Mouse (Mus musculus): ENCODE data around the gene Amy2a4. TPM values are rescaled to one million over a fixed set of nuclear protein-coding genes. Genes with fewer than 3 reads are reported as not detected.
"Not testable (repeated sequence)": the region's sequence is repeated elsewhere in the genome, so short reads cannot be mapped to it uniquely, and the experiment has no call there.

Amy2a4 gene
- not detected in 2 replicates for total RNA-seq (2014; fragmentation: Nextera tagmentation)
- total RNA-seq (2017) = not detected in 2 replicates

- not testable (repeated sequence) for ATAC-seq (replicated peaks; ENCODE audit: low FRiP score, low TSS enrichment, poor library complexity, severe bottlenecking)
Observed at GRCm38 (mm10) chr3:113291349-113291748, at the start of gene Amy2a4. TSS of gene Amy2a4 (minus strand) at chr3:113291449.

GRCm38 (mm10) chr3:113323952-113324351 lies 32.7 kb upstream of the Amy2a4 start, which contains the start of gene Amy2a3:
TSS of gene Amy2a3 (minus strand) at chr3:113324052.
- ATAC-seq (replicated peaks; ENCODE audit: low FRiP score, low TSS enrichment, poor library complexity, severe bottlenecking) = not testable (repeated sequence)

DNA sequence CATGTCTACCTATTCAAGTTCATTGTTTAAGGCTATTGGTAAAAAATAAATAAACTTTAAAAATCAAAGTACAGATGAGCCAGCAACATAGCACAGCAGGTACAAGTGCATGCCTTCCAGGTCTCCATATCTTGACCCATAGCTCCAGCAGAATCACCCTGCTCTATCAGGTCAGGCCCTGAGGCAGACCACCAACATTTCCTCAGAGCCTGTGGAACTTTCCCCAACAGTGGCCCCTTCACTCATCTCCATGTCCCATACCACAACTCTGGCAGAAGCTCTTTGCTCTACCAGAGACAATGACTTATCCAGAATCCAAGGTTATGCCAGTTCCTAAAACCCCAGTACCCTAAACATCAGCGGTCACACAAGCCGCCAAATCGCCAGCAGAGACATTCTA lies 21.7 kb upstream of the Amy2a4 start:
- not testable (repeated sequence) for ATAC-seq (replicated peaks; ENCODE audit: low FRiP score, low TSS enrichment, poor library complexity, severe bottlenecking)

DNA sequence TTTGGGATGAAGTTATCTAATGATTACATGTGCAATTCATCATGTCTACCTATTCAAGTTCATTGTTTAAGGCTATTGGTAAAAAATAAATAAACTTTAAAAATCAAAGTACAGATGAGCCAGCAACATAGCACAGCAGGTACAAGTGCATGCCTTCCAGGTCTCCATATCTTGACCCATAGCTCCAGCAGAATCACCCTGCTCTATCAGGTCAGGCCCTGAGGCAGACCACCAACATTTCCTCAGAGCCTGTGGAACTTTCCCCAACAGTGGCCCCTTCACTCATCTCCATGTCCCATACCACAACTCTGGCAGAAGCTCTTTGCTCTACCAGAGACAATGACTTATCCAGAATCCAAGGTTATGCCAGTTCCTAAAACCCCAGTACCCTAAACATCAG lies 11.0 kb downstream of the Amy2a4 start:
- not testable (repeated sequence) for ATAC-seq (replicated peaks; ENCODE audit: low FRiP score, low TSS enrichment, poor library complexity, severe bottlenecking)

GRCm38 (mm10) chr3:113279586-113279985 lies 11.7 kb downstream of the Amy2a4 start:
- not testable (repeated sequence) for ATAC-seq (replicated peaks; ENCODE audit: low FRiP score, low TSS enrichment, poor library complexity, severe bottlenecking)

- ATAC-seq (replicated peaks; ENCODE audit: low FRiP score, low TSS enrichment, poor library complexity, severe bottlenecking) = not testable (repeated sequence)
Observed at GRCm38 (mm10) chr3:113258737-113259136, 32.5 kb downstream of the Amy2a4 start, which contains the start of gene Amy2a5. TSS of gene Amy2a5 (minus strand) at chr3:113258837.

Other genes starting within 250 kb of the Amy2a4 start
- not detected in 2 replicates for gene Amy2a5, start 32.6 kb downstream of the Amy2a4 start, total RNA-seq (2014; fragmentation: Nextera tagmentation)
- gene Amy2a5, start 32.6 kb downstream of the Amy2a4 start, total RNA-seq (2017) = not detected in 2 replicates
- not detected in 2 replicates for gene Amy2a3, start 32.6 kb upstream of the Amy2a4 start, total RNA-seq (2014; fragmentation: Nextera tagmentation)
- not detected in 2 replicates for gene Amy2a3, start 32.6 kb upstream of the Amy2a4 start, total RNA-seq (2017)
- gene Amy2a2, start 65.2 kb upstream of the Amy2a4 start, total RNA-seq (2014; fragmentation: Nextera tagmentation) = not detected in 2 replicates
- not detected in 2 replicates for gene Amy2a2, start 65.2 kb upstream of the Amy2a4 start, total RNA-seq (2017)
- gene Amy2a1, start 241.0 kb upstream of the Amy2a4 start, total RNA-seq (2014; fragmentation: Nextera tagmentation) = not detected in 2 replicates
- not detected in 2 replicates for gene Amy2a1, start 241.0 kb upstream of the Amy2a4 start, total RNA-seq (2017)

Measured in megakaryocyte-erythroid progenitor cell, adult 5-6 weeks (primary cell).